Mouse (Mus musculus): ENCODE results near the gene Chd3.
"Not testable (repeated sequence)": the region's sequence is repeated elsewhere in the genome, so short reads cannot be mapped to it uniquely, and the experiment has no call there.

Chd3 gene

DNA sequence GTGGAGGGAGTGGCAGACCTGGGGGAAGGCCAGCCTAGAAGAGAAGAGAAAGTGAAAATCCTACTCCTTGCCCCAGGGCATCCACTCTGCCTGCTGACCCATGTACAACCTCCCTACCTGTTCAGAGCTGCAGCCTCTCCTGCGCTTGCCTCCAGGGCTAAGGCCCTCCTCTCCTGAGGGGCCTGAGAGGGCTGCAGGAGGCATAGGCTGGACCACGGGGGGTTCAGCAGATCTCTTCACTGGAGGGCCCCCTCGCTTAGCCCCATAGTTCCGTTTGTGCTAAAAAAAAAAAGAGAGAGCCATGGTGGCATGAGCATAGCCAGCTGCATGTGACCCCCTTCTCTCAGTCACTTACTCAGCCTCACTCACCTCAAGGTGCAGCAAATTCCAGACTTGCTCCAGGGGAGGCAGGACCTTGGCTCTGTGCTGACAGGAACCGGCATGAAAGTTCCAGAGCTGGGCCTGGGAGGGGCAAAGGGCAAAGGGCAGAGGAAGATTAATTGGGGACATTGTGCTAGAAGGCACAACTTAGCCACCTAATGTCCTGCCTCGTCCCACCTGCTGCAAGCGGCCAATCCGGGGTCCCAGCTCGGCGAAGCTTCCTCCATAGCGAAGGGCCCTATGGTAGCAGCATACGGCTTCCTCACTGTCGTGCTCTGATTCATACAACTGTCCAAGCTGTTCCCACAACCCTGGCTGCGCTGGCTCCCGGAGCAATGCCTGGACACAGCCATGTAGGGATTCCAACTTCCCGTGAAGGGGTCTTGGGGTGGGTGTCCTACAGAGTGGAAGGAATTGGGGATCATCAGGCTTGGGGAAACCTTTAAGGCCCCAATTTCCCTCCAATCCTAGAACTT is 37.9 kb upstream of the Chd3 start:
- in situ Hi-C loops (cut with MseI, MboI) = loop anchor here (10.0 kb wide), 1 partner anchor 108 kb away; no protein-coding TSS in a partner anchor

DNA sequence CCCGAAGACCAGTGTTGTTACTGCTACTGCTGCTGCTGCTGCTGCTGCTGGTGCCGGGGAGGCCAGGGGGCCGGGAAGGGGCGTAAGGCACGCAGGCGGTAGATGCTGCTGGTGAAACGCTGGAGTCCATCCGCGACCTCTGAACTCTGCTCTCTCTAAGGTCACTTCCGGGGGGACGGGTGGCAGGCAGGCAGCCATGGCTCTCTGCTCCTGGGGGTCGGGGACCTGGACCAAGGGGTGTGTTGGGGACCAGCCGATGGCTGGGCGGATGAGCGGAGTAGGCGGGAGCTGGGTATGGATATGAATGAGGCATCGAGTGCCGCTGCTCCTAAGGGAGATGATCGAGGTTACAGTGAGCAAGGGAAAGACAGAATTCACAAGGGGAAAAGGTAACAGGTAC is 37.1 kb upstream of the Chd3 start:
- in situ Hi-C loops (cut with MseI, MboI) = loop anchor here (10.0 kb wide), 1 partner anchor 109 kb away; no protein-coding TSS in a partner anchor

DNA sequence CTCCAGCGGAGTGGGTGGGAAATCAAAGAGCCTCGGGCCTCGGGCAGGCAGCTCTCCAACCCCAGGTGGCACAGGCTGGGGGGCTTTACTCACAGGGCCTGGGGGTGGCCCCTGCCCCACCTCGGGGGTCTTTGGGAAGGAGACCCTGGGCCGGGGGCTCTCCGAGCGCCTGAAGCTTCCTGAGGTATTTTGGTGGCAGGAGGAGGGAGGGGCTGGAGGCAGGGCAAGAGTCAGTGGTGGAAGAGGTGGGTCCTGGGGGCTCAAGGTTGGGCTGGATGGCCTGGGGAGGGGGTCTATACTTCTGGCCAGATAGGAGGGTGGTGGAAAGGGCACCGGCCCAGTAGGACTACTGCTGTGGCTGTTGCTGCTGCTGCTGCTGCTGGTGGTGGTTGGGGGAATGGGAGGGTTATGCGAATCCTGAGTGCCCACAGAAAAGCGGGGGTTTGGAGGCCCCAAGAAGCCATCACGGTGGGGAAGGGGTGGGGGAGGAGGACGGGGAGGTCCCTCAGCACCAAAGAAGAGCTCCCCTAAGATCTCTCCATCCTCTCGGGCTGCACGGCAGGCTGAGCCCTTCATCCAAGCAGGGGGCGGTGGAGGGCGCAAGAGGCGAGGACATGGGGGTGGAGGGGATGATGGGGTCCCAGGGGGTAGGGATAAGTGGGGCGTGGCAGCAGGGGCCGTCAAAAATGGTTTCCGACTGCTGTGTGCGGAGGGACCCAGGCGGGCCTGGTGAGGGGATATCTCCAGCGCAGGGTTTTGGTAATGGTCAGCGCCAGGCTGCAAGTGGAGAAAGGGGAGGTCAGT is 36.4 kb upstream of the Chd3 start:
- in situ Hi-C loops (cut with MseI, MboI) = loop anchor here (10.0 kb wide), 1 partner anchor 109 kb away; no protein-coding TSS in a partner anchor

DNA sequence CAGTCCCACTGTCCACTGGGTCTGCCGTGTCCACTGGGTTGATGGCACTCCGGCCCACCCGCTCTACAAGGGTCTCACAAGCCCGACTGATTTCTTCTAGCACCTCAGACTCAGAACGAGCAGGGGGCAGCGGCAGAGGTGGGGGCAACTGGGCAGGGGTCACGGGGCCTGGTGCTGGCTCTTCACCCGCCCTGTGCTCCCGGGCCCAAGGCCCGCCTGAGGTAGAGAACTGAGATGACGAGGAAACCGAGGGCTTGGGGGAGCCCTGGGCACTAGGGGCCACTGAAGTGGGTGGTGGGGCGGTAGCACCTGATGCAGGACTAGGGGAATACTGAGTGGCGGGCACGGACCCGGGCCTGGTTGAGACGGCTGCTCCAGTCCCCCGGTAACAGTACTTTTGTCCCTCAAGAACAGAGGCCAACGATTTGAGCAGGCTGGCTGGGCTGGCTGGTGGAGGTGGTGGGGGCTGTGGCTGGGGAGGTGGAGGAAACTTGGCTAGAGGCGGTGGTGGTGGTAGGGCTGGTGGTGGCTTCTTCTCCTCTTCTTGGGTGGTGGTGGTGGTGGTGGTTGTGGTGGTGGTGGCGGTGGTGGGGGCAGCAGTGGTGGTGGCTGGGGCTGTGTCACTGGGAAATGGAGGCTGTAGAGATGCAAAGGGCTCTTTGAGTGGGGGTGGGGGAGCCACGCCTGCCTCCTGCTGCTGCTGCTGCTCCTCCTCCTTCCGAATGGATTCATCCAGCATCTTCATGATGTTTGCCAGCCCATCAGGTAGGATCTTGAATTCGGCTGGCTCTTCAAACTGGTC is 35.6 kb upstream of the Chd3 start:
- in situ Hi-C loops (cut with MseI, MboI) = loop anchor here (10.0 kb wide), 1 partner anchor 110 kb away; no protein-coding TSS in a partner anchor

DNA sequence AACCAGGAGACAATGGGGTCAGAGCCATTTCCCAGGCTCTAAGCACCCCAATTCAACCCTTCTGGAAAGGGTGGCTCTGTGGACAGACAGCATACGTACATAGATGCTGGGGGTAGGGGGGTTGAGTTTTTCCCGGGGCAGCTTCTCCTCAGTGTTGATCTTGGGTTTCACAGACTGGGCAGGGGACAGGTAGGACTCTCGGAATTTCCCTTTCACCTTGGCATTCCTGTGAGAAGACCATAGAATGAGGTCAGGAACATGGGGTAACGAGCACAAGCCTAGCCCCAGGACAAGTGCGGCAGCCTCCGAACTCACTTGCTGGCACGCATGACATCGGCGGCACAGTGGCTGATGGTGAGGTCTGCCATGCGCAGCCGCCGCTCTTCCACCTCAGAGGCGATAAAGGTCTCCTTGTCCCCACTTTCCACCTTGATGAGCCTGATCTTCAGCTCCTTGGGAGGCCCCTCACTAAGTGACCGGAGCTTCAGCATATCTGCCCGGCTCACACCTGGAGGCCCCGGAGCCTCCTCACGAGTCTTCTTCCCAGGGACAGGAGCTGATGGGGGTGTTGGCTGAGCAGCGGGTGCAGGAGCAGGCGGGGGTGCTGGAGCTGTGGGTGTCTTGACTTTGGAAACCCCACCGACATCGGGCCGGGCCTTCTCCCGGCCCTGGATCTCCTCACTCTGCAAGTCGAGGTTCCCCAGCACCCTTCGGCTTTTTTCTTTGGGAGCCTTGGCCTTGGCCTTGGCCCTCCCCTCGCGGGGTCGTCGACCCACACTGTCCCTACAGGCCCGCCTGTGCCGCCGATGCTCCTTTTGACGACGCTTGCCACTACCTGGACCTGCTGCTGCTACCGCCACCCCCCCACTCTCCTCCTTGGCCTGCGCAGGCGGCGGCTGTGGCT is 34.7 kb upstream of the Chd3 start:
- in situ Hi-C loops (cut with MseI, MboI) = loop anchor here (10.0 kb wide), 1 partner anchor 111 kb away; no protein-coding TSS in a partner anchor

DNA sequence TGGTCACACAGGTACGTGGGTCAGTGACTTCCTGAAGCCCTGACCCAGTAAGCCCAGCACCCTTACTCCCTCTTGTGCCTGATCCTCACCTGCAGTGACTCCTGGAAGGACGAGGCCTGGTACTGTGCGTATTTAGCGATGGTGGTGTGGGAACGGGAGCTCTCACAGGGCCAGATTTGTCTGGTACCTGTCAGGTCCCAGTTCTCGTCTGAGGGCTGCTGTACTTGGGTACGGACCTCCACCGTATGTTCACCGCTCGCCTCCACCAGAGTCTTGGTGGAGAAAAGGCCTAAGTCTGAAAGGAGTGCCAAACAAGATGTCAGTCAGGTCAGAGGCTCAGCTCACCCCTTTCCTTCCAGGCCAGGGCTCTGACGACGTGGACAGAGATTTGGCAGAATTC is 32.8 kb upstream of the Chd3 start:
- in situ Hi-C loops (cut with MseI, MboI) = loop anchor here (10.0 kb wide), 1 partner anchor 113 kb away; no protein-coding TSS in a partner anchor

DNA sequence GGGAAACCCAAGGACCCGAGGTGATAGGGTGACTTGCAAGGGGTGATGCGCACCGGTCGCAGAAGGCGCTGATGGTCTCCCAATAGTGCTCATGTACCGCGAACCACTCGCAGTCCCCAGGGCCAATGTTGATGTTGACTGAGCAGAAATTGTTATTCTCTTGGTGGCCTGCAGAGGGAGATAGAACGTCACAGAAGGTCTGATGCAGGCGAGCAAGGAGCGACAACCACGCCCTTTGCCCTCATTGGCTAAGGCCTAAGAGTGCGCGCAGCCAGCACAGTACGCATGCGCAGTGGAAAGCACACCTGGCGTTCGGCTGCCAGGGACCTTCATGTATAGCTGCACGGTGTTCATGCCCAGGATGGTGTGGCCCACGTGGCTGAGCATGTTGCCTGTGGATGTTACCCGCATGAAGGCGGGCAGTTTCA is 32.0 kb upstream of the Chd3 start:
- in situ Hi-C loops (cut with MseI, MboI) = loop anchor here (10.0 kb wide), 1 partner anchor 114 kb away; no protein-coding TSS in a partner anchor

DNA sequence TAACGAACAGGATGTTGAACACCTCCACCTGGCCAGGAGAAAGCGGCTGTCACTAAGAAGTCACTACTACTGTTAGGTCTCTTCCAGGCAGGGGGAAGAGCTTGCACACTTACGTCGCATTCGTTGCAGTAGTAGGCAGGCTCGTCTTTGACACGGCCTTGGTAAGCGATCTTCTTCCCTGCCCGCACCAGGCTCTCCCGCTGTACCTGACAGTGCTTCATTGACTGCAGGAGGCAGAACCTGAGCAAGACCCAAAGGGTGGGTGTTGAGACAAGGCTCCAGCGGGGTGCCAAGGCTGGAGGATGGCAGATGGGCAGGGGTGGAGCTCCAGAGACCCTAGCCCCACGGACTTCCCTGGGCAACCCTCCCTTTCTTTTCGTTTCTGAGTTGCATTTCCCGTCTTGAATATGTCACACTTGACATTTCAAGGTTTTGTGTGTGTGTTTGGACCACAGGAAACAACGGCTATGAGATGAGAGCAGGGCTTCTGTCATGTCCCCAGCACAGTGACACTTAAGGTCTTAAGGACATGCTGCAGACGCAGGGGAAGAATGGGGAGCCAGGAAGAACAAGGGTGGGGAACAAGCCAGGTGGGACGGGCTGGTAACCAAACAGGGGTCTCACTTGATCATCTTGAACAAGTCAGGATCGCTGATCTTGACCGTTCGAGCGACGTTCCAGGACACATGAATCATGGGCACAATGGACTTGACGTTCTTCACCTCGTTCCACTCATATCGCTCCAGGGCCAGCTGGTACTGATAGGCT is 31.1 kb upstream of the Chd3 start:
- in situ Hi-C loops (cut with MseI, MboI) = loop anchor here (10.0 kb wide), 1 partner anchor 115 kb away; no protein-coding TSS in a partner anchor

DNA sequence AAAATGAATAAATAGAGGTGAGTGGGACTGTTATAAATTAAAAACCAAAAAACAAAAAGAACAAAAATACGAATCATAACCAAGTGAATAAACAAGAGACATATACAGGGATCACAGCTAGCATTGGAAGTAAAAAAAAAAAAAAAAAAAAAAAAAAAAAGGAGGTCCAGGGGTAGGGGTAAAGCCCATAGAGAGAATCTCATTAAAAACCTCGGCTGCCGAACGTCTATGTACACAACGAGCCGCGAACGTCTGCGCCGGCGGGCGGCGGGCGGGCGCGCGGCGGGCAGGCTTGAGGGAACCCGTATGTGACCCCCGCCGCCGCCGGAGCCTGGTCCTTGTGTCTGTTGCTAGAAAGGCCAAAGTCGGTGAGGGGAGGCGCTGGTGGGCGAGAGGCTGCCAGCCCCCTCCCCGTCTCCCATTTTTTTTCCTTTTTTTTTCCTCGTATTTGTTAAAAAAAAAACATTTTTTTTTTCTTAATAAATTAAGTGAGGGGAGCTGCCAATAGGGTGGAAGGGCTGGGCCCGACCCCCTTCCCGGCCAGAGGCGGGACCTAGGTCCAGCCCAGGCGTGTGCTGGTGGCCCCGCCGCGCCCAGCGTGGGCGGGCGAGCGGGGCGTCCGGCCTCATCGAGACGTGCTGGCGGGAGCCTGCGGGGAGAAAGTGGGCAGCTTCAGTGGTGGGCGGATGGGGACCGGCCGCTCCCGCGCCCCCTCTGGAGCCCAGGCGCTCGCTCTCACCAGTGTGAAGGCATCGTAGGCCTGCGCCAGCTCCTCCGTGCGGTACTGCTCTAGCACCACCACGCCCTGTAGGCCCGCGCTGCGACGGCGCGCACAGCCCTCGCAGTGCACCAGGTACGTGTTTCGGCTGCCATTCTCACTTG is 30.2 kb upstream of the Chd3 start:
- in situ Hi-C loops (cut with MseI, MboI) = loop anchor here (10.0 kb wide), 1 partner anchor 115 kb away; no protein-coding TSS in a partner anchor

DNA sequence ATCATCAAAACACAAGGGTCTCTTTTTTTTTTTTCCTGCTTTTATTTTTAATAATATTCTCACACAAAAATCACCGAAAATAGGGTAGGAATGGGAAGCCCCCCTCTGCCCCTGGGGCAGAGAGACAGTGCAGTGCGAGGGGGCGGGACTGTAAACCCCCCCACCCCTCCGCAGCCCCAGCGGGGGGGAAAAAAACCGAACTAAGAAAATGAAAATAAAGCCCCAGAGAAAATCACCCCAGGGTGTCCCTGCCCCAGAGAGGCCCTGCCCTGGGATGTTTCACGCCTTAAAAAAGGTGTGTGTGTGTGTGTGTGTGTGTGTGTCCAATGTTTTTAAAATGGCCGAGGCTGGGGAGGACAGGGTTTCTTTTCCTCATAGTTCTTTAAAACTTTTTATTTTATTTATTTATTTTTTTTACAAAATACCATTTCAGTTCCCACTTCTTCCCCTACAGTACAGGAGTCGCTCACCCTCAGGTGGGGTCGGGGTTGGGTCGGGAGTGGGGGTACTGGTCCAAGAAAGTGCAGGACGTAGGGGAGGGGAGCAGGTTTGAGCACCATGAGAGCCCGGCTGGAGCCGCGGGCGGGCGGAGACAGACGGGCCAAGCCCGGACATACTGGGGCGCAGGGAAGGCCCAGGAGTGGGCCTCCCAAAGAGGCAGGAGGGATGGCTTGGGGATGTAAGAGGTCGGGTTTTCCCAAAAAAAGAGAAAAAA is 29.4 kb upstream of the Chd3 start:
- in situ Hi-C loops (cut with MseI, MboI) = no loop called here

DNA sequence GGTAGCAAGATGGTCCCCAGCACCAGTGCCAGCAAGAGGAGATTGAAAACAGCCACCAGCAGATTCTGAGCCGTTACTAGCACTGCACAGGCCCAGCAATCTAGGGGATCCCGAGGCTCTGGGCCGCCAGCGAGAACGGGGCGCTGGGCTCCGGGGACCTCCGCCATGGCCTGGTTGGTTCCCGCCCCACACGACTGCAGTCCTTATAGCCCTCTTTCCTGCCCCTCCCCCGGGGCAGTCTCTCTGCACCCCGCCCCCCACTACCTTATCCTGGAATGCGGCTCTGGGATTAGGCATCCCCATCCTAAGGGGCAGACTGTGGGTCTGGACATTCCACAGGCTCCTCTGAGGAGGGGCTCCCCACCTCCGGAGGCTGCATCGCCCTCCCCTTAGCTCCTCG is 28.9 kb upstream of the Chd3 start, which contains the start of gene Tmem88:
Gene Tmem88 (minus strand): TSS at position 176 of the 400 bp plus-strand sequence.
- in situ Hi-C loops (cut with MseI, MboI) = no loop called here

DNA sequence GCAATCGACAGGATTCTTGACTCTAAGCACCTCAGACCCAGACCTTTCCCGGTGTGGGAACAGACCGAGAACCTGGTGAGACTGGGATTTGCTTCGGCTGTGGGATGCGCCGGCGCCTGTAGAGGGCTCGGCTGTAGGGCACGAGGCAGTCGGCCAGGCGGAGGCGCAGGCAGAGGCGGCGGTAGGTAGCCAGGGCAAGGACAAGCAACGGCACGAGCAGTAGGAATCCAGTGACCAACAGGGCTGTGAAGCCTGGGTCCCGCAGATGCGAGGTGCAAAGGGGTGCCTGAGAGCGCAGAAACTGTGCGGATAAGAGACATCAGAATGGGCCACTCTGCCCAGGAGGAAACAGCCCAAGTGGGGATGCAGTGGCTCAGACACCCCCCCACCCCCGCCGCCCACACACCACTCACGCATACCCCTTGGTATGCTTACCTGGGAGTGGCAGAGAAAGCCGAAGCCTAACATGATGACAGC is 28.4 kb upstream of the Chd3 start:
- in situ Hi-C loops (cut with MseI, MboI) = no loop called here

DNA sequence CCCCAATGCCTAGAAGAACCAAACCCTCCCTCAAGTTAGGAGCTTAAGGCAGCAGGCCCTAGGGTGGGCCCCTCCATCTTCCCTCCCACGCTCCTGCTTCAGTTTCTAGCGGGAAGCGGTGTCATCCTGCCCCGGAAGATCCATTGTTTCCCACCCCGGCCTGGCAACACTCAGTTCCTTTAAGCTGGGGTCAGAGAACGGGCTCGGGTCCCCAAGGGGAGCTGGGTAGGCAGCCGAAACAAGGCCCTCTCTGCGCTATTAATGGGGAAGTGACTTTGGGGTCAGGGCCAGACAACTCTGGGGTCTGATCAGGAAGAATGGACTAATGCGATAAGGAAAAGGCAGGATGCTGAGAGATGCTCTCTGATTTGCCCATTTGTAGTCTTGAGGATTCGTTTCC is 27.6 kb upstream of the Chd3 start:
- in situ Hi-C loops (cut with MseI, MboI) = no loop called here

DNA sequence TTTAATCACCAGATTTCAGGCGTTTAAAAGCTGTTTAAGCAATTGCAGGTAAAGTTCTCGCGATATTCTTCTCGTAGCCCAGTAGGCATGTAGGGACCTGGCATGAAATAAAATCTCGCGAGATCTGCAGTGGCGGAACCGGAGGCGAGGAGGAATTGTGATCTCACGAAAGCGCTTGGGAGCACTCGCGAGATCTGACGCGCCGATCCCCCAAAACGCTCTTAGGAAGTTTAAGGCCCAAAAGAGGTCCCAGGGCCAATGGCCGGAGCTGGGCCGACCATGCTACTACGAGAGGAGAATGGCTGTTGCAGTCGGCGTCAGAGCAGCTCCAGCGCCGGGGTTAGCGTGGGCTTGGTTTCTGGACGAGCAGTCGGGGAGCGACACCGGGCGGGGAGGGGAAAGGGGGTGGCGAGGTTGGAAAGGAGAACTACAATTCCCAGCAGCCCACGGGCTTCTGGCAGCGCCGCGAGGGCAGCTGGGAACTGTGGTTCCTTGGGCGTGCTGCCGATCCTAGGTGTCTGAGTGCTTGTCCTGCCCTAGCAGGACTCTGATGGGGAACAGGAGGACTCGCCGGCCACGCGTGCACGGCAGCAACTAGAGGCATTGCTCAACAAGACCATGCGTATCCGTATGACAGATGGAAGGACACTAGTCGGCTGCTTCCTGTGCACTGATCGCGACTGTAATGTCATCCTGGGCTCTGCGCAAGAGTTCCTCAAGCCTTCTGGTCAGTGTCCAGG is 26.6 kb upstream of the Chd3 start:
- in situ Hi-C loops (cut with MseI, MboI) = no loop called here

DNA sequence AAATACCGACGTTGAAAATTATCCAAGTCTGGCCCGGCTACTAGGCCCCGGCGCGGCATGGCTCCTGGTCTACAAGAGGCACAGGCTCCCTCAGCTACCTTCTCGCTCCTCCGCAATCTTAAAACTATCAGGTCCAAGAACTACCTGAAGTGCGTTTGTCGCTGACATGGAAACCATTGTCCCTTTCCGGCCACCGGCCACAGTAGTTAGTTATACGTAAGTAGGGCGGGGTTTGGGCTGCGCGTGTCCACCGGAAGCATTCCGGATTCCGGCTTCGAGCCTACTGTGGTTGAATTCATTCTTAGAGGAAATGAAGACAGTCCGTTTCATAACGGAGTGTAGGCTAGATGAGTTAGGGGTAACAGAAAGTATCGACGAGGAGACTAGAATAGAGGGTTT is 26.0 kb upstream of the Chd3 start, which contains the start of the genes Naa38 and Cyb5d1:
Gene Naa38 (plus strand): TSS at position 253 of the 399 bp plus-strand sequence.
Gene Cyb5d1 (minus strand): TSS at position 397 of the 399 bp plus-strand sequence.
- in situ Hi-C loops (cut with MseI, MboI) = not testable (repeated sequence)

DNA sequence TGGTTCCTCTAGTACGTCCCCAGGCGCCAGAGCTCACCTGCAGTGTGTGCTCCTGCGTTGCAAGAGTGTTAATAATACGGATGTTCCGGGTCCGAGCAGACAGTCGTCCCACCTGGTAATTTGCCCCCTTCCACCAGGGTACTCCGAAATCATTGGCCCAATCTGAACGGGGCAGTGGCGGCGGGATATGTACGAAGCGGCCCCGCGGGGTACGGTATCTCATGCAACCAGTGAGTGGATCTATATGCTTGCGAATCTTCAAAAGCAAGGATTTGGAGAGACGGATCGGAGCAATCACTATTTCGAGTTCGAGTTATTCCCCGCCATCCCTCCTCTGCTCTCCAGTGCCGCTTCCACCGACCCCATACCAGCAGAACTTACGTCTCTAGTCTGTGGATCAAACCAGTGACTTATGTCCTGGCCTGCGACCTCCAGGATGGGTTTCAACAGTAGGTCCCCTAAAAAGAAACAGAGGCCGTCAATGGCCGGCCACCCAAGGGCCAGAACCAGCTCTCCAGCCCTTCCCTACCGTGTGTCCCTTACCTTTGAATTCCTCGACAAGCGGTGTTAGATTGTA is 25.5 kb upstream of the Chd3 start:
- in situ Hi-C loops (cut with MseI, MboI) = not testable (repeated sequence)
